Mouse (Mus musculus): ENCODE results near the gene Mipol1. TPM values are rescaled to one million over a fixed set of nuclear protein-coding genes. Genes with fewer than 3 reads are reported as not detected.

The Mipol1 gene
- polyA plus RNA-seq, 1 experiment = 1.5 TPM

GRCm38 (mm10) chr12:57514552-57514951, 284.3 kb downstream of the Mipol1 start:
- 51% methylated on average over 1 of the region's 1 CpGs for WGBS
- Histone ChIP-seq H3K36me3 (ENCODE audit: control insufficient read depth, insufficient read depth, low read length) (no peaks in the 10 kb centered on the region), H3K4me3 (ENCODE audit: insufficient read depth, low read depth, low read length) (no peak overlapping the region), H3K27me3 (replicated peaks; ENCODE audit: control insufficient read depth, insufficient read depth, low read length) (no peaks in the 10 kb centered on the region; the same call in 1 of the 2 replicates), H3K4me1 (ENCODE audit: control insufficient read depth, insufficient read depth, low read length) (no peaks in the 10 kb centered on the region), H3K27ac (ENCODE audit: insufficient read depth, low read depth, low read length) (no peak overlapping the region)
- TF ChIP-seq POLR2A (IDR thresholded peaks at IDR 0.05; ENCODE audit: low read depth, low read length) (no peak), CTCF (conservative IDR thresholded peaks at IDR 0.05; ENCODE audit: insufficient read depth, insufficient read length, low read depth, low read length) (no peak)
- DNase-seq = no peak

DNA sequence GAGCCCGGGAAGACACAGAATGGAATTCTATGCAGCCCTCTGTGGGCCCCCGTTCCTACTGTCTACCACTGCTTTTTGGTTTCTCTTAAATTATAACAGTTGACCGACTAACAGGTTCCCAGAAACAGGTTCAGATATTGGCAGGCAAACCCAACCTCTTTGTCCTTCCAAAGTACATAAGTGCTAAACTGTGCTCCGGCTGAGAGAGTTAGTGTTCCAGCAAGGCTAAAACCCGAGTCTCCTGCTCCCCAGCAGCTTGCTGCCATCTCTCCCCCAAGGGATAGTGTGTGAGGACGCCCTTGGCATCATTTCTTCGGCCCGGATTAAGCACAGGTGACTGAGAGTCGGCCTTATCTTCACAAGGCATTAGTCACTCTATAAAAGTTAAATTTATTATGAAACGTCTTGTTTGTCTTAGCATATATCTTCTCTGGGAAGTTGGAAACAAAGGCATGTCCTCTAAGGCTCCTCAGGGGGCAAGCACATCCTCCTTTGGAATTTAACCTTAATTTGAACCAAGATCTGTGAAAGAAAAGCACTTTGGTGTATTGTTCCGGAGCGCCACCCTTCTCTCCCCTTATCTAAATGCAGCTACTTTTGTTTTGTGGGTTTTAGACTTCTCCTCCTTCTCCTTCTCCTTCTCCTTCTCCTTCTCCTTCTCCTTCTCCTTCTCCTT, 285.6 kb downstream of the Mipol1 start:
- H3K27ac ChIP-seq (ENCODE audit: insufficient read depth, low read depth, low read length) = no peak overlapping the region
- H3K36me3 ChIP-seq (ENCODE audit: control insufficient read depth, insufficient read depth, low read length) = no peaks in the 10 kb centered on the region
- no peaks in the 10 kb centered on the region for H3K4me1 ChIP-seq (ENCODE audit: control insufficient read depth, insufficient read depth, low read length)
- 49% methylated on average over 12 of the region's 12 CpGs for WGBS
- DNase-seq = no peak
- H3K27me3 ChIP-seq (replicated peaks; ENCODE audit: control insufficient read depth, insufficient read depth, low read length) = no peaks in the 10 kb centered on the region; the same call in 1 of the 2 replicates
- no peak for TF ChIP-seq POLR2A (IDR thresholded peaks at IDR 0.05; ENCODE audit: low read depth, low read length)
- no peak for TF ChIP-seq CTCF (conservative IDR thresholded peaks at IDR 0.05; ENCODE audit: insufficient read depth, insufficient read length, low read depth, low read length)
- H3K4me3 ChIP-seq (ENCODE audit: insufficient read depth, low read depth, low read length) = no peak overlapping the region

GRCm38 (mm10) chr12:57528335-57528734, 298.1 kb downstream of the Mipol1 start:
- Histone ChIP-seq H3K4me1 (ENCODE audit: control insufficient read depth, insufficient read depth, low read length) (no peaks in the 10 kb centered on the region), H3K36me3 (ENCODE audit: control insufficient read depth, insufficient read depth, low read length) (no peaks in the 10 kb centered on the region), H3K27me3 (replicated peaks; ENCODE audit: control insufficient read depth, insufficient read depth, low read length) (no peaks in the 10 kb centered on the region), H3K4me3 (ENCODE audit: insufficient read depth, low read depth, low read length) (no peak overlapping the region), H3K27ac (ENCODE audit: insufficient read depth, low read depth, low read length) (no peak overlapping the region)
- WGBS = 66% methylated on average over 4 of the region's 4 CpGs
- DNase-seq = no peak
- no peak for TF ChIP-seq CTCF (conservative IDR thresholded peaks at IDR 0.05; ENCODE audit: insufficient read depth, insufficient read length, low read depth, low read length)
- no peak for TF ChIP-seq POLR2A (IDR thresholded peaks at IDR 0.05; ENCODE audit: low read depth, low read length)

- DNase-seq = no peak
- Histone ChIP-seq H3K27me3 (replicated peaks; ENCODE audit: control insufficient read depth, insufficient read depth, low read length) (peaks cover 10% of the 10 kb centered on the region), H3K4me1 (ENCODE audit: control insufficient read depth, insufficient read depth, low read length) (no peaks in the 10 kb centered on the region), H3K4me3 (ENCODE audit: insufficient read depth, low read depth, low read length) (no peak overlapping the region), H3K27ac (ENCODE audit: insufficient read depth, low read depth, low read length) (no peak overlapping the region), H3K36me3 (ENCODE audit: control insufficient read depth, insufficient read depth, low read length) (no peaks in the 10 kb centered on the region)
- TF ChIP-seq CTCF (conservative IDR thresholded peaks at IDR 0.05; ENCODE audit: insufficient read depth, insufficient read length, low read depth, low read length) = no peak
- 17% methylated on average over 9 of the region's 9 CpGs for WGBS
Measured at GRCm38 (mm10) chr12:57530474-57530873, 300.2 kb downstream of the Mipol1 start.

- H3K4me1 ChIP-seq (ENCODE audit: control insufficient read depth, insufficient read depth, low read length) = no peaks in the 10 kb centered on the region
- no peak overlapping the region for H3K27ac ChIP-seq (ENCODE audit: insufficient read depth, low read depth, low read length)
- DNase-seq = no peak
- no peaks in the 10 kb centered on the region for H3K36me3 ChIP-seq (ENCODE audit: control insufficient read depth, insufficient read depth, low read length)
- H3K27me3 ChIP-seq (replicated peaks; ENCODE audit: control insufficient read depth, insufficient read depth, low read length) = peaks cover 14% of the 10 kb centered on the region
- 2% methylated on average over 5 of the region's 6 CpGs for WGBS
- no peak overlapping the region for H3K4me3 ChIP-seq (ENCODE audit: insufficient read depth, low read depth, low read length)
- TF ChIP-seq CTCF (conservative IDR thresholded peaks at IDR 0.05; ENCODE audit: insufficient read depth, insufficient read length, low read depth, low read length) (no peak), POLR2A (IDR thresholded peaks at IDR 0.05; ENCODE audit: low read depth, low read length) (no peak)
Measured at GRCm38 (mm10) chr12:57534517-57534878, 304.3 kb downstream of the Mipol1 start.

DNA sequence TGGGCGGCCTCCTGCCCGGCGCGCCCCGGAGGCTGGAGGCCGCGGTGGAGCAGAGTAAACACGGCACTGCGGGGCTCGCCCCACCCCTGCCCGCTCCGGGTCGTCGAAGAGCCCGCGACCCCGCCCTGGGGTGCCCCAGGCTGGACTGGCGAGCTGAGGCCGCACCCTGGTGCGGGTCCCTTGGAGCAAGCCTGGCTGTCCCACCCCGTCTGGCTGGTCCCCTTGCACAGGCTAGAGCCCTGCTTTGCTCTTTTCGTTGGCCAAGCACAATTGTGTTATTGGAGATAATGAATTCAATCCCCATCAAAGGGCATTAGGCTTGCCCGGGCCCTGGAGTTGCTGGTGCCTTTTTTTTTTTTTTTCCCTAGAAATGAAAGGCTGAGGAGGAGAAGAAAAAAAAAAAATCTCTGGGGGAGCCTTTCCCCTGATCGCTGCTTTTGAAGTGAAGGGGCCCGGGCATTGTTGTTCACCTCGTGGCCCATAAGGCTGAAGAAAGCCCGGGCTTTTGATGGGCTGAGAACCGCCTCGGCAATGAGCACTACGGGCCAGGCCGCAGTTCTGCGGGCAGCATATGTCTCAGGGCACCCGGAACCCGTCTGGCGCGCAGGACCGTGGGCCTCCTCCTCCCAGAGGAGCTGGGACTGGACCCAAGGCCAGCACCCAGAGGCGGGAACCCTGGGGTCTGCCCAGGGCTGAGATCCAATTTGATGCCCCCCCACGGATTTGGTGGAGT, 304.8 kb downstream of the Mipol1 start:
- DNase-seq = no peak
- Histone ChIP-seq H3K4me1 (ENCODE audit: control insufficient read depth, insufficient read depth, low read length) (no peaks in the 10 kb centered on the region), H3K27me3 (replicated peaks; ENCODE audit: control insufficient read depth, insufficient read depth, low read length) (peaks cover 14% of the 10 kb centered on the region), H3K27ac (ENCODE audit: insufficient read depth, low read depth, low read length) (no peak overlapping the region), H3K4me3 (ENCODE audit: insufficient read depth, low read depth, low read length) (no peak overlapping the region), H3K36me3 (ENCODE audit: control insufficient read depth, insufficient read depth, low read length) (no peaks in the 10 kb centered on the region)
- TF ChIP-seq POLR2A (IDR thresholded peaks at IDR 0.05; ENCODE audit: low read depth, low read length) (no peak), CTCF (conservative IDR thresholded peaks at IDR 0.05; ENCODE audit: insufficient read depth, insufficient read length, low read depth, low read length) (no peak)
- 3% methylated on average over 39 of the region's 39 CpGs for WGBS

DNA sequence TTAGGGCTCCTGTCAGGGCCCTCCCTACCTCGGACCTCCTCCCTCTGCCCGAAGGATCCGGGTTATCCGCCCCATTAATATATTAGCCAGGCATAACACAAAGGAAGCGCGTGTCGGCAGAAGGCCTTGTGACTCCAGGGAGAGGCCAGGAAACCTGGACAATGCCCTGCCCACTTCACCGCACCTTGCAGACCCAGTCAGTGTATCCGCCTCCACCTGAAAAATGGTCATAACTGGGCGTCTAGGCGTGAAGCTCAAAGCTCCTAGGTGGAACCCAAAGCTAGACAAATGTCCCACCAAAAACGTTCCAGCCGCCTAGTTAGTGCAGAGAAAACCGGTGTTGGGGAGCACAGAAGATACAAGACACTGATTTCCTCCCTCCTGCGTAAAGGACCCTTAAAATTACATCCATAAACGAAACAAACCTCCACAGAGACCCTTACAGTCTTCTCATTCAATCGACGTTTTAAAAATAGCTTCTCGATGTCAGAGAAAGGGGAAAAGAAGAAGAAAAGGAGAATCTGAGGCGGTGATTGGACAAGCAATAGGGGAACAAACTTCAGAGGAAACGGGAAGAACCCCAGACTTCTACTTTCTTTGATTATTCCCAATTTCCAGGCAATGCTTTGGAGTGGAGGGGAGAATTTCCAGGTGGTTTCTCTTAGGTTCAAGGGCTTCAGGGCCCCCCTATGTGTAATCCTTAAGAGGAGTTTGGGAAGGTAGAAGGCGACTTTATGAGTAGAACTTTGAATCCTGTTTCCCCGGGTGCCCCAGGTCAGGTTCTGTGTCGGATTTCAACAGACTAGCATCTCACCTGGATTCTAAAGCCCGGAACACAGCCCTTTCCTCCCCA, 306.1 kb downstream of the Mipol1 start:
- peaks cover 14% of the 10 kb centered on the region for H3K27me3 ChIP-seq (replicated peaks; ENCODE audit: control insufficient read depth, insufficient read depth, low read length)

More for the DNA sequence above, 306.1 kb downstream of the Mipol1 start:
- no peak overlapping the region for H3K27ac ChIP-seq (ENCODE audit: insufficient read depth, low read depth, low read length)
- no peaks in the 10 kb centered on the region for H3K4me1 ChIP-seq (ENCODE audit: control insufficient read depth, insufficient read depth, low read length)
- TF ChIP-seq CTCF (conservative IDR thresholded peaks at IDR 0.05; ENCODE audit: insufficient read depth, insufficient read length, low read depth, low read length) = no peak
- TF ChIP-seq POLR2A (IDR thresholded peaks at IDR 0.05; ENCODE audit: low read depth, low read length) = no peak
- WGBS = 5% methylated on average over 25 of the region's 25 CpGs
- no peak overlapping the region for H3K4me3 ChIP-seq (ENCODE audit: insufficient read depth, low read depth, low read length)
- H3K36me3 ChIP-seq (ENCODE audit: control insufficient read depth, insufficient read depth, low read length) = no peaks in the 10 kb centered on the region
- DNase-seq = no peak

Data from kidney, adult 2 months (tissue).